15 mouse cellular contexts compared by ENCODE assay signal in the genomic region with DNA sequence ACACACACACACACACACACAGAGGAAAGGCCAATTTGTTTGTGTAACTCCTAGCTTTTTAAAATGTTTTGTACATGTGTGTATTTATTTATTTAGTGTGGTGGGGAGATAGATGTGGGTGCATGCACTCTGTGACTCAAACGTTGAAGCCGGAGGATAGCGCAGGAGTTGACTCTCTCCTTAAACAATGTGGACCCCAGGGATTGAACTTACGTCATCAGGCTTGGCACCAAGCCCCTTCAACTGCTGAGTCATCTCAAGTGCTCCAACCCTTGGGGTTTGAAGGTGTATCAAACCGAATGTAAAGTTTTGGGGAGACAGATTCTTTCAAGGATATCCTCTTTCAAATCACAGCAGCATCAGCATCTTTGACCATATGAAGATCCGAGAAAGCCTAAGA.
"Had no signal": no experiment of that assay in that cellular context is flagged by ENCODE, and none has a peak within 500 bp of the region (broad histone marks: within the 10 kb centered on the region; RNA-seq: fewer than 3 reads in every experiment).

No protein-coding gene starts in this region.

- H3K27me3 ChIP-seq: kidney, embryonic 15.5 days; liver, embryonic 13.5 days; megakaryocyte, embryonic 14.5 days; midbrain, embryonic 15.5 days had no signal

- H3K27ac ChIP-seq: kidney, embryonic 15.5 days; left cerebral cortex, adult 2 months; limb, embryonic 12.5 days; liver, embryonic 13.5 days; lung, embryonic 15.5 days; macrophage; midbrain, embryonic 15.5 days had no signal

- DNase-seq: kidney, postnatal 14 days; liver; liver, embryonic 13.5 days; liver, postnatal 0 days; lung, postnatal 14 days; right cerebral cortex, postnatal 14 days; thymus, postnatal 36 days had no signal

- H3K36me3 ChIP-seq: kidney, embryonic 15.5 days; limb, embryonic 12.5 days; liver, embryonic 13.5 days; lung, embryonic 15.5 days; midbrain, embryonic 15.5 days had no signal

- H3K4me2 ChIP-seq: limb, embryonic 12.5 days; liver, embryonic 13.5 days; lung, embryonic 15.5 days; midbrain, embryonic 11.5 days; midbrain, embryonic 15.5 days had no signal

- H3K4me3 ChIP-seq: kidney, embryonic 15.5 days; left cerebral cortex, adult 2 months; limb, embryonic 12.5 days; liver, embryonic 13.5 days; lung, embryonic 15.5 days; megakaryocyte, embryonic 14.5 days; midbrain, embryonic 15.5 days had no signal
